Mouse (Mus musculus) stomach, postnatal 0 days (tissue): ENCODE data around the gene Ccdc173.

Experiments
- CTCF ChIP-seq: IDR thresholded peaks from 2 replicates; pipeline ENCODE4 v1.5.1; 2016; ENCODE audit warnings: antibody characterized with exemption, low read depth, mild to moderate bottlenecking, moderate library complexity
- EP300 ChIP-seq: optimal IDR thresholded peaks from 2 replicates; pipeline ENCODE3; 2016; ENCODE audit warnings: antibody characterized with exemption

GRCm38 (mm10) chr2:69830116-69830515 lies 40.7 kb upstream of the Ccdc173 start:
- TF ChIP-seq CTCF (no peak), EP300 (no peak)
